Mouse (Mus musculus) olfactory bulb, adult 2 months (tissue): ENCODE data around the gene Glud1. TPM values are rescaled to one million over a fixed set of nuclear protein-coding genes. Genes with fewer than 3 reads are reported as not detected.

Source experiments
- H3K27ac ChIP-seq: fragments of 200-500 bp; 2 replicates; pipeline ENCODE4 v1.5.1; 2012; ENCODE audit warnings: low read depth, low read length; ENCODE audit not compliant: insufficient read depth
- H3K4me1 ChIP-seq: fragments of 200-500 bp; 2 replicates; pipeline ENCODE4 v1.6.1; 2012; ENCODE audit warnings: low read length; ENCODE audit not compliant: control insufficient read depth, insufficient read depth
- H3K4me3 ChIP-seq: fragments of 200-500 bp; 2 replicates; pipeline ENCODE4 v1.5.1; 2012; ENCODE audit warnings: mild to moderate bottlenecking, low read depth, low read length, moderate library complexity; ENCODE audit not compliant: insufficient read depth
- CTCF ChIP-seq: fragments of 200-500 bp; IDR thresholded peaks from 2 replicates; pipeline ENCODE4 v1.5.1; 2012; ENCODE audit warnings: low read depth, mild to moderate bottlenecking, low read length, moderate library complexity; ENCODE audit not compliant: insufficient read depth
- POLR2A ChIP-seq: fragments of 200-500 bp; IDR thresholded peaks from 2 replicates; pipeline ENCODE4 v1.6.1; 2012; ENCODE audit warnings: mild to moderate bottlenecking, low read depth, low read length, moderate library complexity; ENCODE audit not compliant: insufficient read depth
- WGBS: fragments of 180-500 bp; shearing (Covaris S2); methylation state at CpG from one replicate; pipeline ENCODE4 v1.1.7; 2018; 5-methylcytosine and 5-hydroxymethylcytosine counted together
- polyA plus RNA-seq: library from polyadenylated mRNA; stranded (reverse); fragments of >200 nt; gene quantifications from 2 replicates; pipeline ENCODE4 v1.2.4, GENCODE M21; 2012; ENCODE audit warnings: low replicate concordance; ENCODE audit not compliant: missing spikeins, insufficient read depth, insufficient read length

Glud1 gene
- polyA plus RNA-seq, 1 experiment: 89.8 TPM

DNA sequence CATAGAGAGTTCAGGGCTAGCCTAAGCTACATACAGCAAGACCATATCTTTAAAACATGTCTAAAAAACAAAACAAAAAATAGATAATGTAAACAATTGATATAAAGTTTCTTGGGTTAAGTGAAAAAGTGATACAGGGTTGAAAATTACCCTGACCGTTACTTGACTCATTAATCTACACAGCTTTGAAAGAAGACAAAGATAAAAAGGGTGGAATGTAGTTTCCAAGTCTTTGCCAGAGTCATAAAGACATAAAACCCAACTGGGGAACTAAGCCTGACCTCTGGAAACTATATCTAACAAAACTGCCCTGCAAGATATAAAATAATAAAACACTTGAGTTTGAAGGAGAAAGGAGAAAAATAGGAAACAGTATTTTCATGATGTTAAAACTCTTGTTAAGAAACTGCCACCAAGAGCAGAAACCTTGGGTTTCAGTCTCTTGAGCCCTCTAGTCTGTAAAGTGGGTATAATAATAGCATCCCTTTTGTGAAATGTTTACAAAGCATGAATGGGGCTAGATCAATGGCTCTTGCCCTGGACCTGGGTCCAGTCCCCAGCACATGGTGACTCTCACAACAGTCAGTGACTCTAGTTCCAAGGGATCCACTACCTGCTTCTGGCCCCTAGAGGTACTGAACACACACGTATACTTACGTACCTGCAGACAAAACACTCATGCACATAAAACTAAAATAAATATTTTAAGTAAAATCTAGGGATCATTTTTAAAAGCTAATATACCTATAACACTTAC is 21.1 kb upstream of the Glud1 start:
- Histone ChIP-seq H3K4me3 (no peak overlapping the region), H3K27ac (no peak overlapping the region), H3K4me1 (no peaks in the 10 kb centered on the region)
- TF ChIP-seq CTCF: no peak
- WGBS: 94% methylated on average over 3 of the region's 3 CpGs

DNA sequence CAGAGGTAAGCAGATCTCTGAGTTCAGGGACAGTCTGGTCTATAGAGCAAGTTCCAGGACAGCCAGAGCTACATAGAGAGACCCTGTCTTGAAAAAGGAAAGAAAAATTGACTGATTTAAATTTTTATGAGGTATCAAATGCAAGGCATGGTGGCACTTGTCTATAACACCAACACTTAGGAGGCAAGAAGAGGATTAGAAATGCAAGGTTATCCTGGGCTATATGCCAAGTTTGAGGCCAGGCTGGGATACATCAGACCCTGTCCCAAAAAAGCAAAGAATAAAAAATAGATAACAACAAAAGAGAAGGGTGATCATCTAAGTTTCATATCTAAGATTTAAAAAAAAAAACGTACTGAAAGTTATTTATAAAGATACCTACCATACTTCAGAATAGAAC is 20.3 kb upstream of the Glud1 start:
- no peak for TF ChIP-seq CTCF
- no peak for TF ChIP-seq POLR2A
- 79% methylated on average over 1 of the region's 1 CpGs for WGBS
- H3K4me3 ChIP-seq: no peak overlapping the region
- no peaks in the 10 kb centered on the region for H3K4me1 ChIP-seq
- no peak overlapping the region for H3K27ac ChIP-seq

DNA sequence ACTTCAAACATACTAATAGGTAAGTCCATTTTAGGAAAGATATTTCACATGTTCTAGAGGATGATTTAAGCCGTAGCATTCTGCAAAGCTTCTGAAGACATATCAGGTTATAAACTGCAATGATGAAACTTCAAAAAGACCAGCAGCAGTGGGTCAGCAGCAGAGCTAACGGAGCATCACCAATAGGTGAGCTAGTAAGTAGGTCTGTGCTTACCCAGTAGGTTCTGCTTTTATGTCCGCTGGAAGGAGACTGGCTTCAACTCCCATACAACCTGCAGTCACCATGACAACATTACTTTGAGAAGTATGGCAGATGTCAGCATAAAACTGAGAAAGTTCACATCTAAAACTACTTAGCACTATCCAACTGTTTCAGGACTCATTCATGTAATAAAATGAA is 16.9 kb upstream of the Glud1 start:
- WGBS: 98% methylated on average over 3 of the region's 3 CpGs
- Histone ChIP-seq H3K4me3 (no peak overlapping the region), H3K4me1 (peaks cover 3% of the 10 kb centered on the region), H3K27ac (no peak overlapping the region)
- TF ChIP-seq CTCF: no peak

DNA sequence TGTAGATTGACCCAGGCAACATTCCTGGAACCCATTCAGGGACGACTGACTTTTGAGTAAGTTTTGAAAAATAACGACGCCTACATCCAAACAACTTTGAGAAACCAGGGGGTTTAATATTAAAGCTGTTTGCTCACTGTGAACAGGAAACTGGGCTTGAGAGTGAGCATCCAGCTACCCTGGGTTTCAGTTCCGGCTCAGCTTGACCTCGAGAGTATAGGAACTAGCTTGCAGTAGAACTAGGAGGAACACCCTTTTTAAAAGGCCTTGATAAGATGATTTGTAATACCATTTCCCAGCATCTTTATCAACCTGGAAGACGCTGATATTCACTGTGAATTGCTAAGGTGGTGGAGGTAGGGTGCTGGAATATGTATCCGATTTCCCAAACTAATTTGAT is 14.2 kb upstream of the Glud1 start:
- 92% methylated on average over 7 of the region's 7 CpGs for WGBS
- H3K27ac ChIP-seq: no peak overlapping the region
- TF ChIP-seq POLR2A: no peak
- no peak for TF ChIP-seq CTCF

DNA sequence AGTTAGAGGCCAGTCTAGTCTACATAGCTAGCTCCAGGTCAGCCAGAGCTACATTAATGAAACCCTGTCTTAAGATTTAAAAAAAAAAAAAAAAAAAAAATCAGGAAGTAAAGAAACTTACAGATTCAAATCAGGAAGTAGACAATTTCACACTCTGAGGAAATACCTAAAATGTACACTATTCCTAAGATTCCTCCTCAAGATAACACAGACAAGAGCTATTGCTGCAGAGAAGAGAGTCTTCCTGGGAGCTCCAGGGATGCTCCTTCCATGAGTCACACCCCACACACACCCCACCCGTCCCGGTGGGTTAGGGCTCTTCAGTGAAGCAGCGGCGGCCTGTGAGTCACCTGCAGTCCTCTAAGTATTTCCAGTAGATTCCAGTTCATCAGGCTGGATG is 13.5 kb upstream of the Glud1 start:
- Histone ChIP-seq H3K27ac (no peak overlapping the region), H3K4me1 (peaks cover 3% of the 10 kb centered on the region), H3K4me3 (no peak overlapping the region)
- TF ChIP-seq CTCF (no peak), POLR2A (no peak)
- 39% methylated on average over 4 of the region's 4 CpGs for WGBS

More for the DNA sequence above, 14.2 kb upstream of the Glud1 start:
- Histone ChIP-seq H3K4me1 (peaks cover 3% of the 10 kb centered on the region), H3K4me3 (no peak overlapping the region)

DNA sequence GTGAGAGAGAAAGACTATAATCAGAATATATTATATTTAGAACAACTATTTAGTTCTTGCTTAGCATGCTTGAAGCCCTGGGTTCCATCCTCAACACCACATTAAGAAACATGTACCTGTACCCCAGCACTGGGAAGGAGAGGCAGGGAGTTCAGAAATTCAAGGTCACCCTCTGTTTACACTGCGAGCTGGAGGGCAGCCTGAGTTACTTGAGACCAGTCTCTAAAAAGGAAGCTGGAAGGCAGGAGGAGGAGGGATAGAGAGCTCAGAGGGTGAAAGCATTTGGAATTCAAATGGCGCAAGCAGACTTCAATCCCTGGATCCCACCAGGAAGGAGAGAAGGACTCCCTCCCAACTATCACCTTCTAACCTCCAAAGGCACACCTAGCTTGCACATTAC is 12.9 kb upstream of the Glud1 start:
- Histone ChIP-seq H3K4me1 (peaks cover 3% of the 10 kb centered on the region), H3K27ac (no peak overlapping the region), H3K4me3 (no peak overlapping the region)
- TF ChIP-seq CTCF (no peak), POLR2A (no peak)
- 81% methylated on average over 2 of the region's 2 CpGs for WGBS

DNA sequence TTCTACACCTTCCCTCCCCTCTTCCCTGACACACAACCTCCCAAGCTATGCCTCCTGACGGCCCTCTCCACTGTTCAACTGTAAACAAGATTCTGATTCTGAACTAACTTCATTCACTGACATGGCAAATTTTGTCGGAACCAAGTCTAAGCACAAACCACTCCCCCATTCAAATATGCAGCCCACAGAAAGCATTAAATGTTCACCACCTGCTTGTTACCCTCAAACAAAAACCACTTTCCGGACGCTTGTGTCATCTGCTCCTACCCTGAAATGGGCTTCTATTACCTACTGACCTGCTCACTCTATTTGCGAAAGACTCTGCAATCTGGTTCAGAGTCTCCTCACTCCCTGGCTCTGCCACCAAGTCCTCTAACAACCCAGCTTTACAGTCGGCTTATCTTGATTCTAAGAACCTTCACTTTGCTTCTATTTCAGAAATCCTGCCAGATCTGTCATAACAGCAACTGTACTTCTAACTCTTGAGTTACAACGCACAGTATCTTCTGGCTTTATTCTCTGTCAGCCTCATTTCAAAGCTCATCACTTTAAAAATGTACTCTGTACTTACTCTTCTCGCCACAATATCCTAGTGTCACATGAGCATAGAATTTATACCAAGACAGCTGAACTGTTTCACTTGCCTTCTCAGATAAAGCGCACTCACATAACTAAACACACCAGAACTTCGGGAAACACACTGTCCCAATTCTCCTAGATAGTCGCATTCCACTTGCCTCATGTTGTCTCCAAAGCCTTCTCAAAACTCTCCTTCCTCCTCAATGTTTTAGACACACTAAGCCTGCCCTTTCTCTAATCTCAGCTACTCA is 11.4 kb upstream of the Glud1 start:
- Histone ChIP-seq H3K27ac (no peak overlapping the region), H3K4me3 (no peak overlapping the region), H3K4me1 (peaks cover 3% of the 10 kb centered on the region)
- 76% methylated on average over 11 of the region's 11 CpGs for WGBS
- TF ChIP-seq CTCF (no peak), POLR2A (no peak)

DNA sequence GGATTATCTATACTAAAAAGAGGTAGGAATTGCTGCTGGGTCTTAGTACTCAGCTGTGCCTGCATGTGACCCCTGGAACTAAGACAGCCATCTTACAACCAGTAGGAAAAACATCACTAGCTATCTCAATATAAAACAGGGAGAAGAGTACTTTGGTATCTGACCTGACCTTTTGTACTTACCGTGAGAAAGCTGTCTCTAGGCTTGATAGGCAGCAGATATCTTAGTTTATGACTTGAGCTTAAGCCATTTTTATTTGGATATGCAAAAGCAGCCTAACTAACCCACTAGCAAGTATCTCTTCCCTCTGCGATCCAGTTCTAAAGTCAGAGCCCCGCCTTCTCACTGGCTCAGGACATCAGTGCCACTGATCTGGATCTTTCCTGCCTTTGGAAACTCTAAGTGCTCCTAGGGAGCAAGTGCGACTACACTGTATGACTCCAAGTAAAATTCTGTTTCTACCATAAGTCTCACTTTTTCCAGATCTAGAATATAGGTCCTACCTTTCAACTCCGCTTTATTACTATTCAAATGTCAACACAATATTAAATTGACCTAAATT is 7.8 kb upstream of the Glud1 start:
- 90% methylated on average over 5 of the region's 5 CpGs for WGBS
- TF ChIP-seq CTCF (no peak), POLR2A (no peak)
- no peak overlapping the region for H3K27ac ChIP-seq
- H3K4me3 ChIP-seq: no peak overlapping the region
- peaks cover under 1% of the 10 kb centered on the region for H3K4me1 ChIP-seq

DNA sequence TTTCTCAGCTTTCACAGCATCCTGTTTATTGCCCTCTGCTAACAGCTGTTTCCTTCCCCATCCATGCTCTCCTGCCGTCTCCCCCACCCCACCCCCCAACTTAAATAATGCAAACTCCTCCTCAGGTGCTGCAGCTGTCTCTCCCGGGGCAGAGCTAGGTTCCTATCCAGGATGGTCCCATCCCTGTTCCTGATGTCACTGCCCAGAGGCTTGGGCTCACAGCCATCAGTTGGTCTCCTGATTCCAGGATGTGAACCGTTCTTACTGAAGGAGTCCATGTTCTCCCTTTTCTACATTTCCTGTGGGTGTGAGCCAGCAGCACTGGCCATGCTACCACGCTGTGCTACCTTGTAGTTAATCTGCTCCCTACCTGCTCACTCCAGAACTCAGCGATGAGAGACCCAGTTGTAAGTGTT is 7.3 kb upstream of the Glud1 start:
- Histone ChIP-seq H3K4me3 (no peak overlapping the region), H3K4me1 (no peaks in the 10 kb centered on the region), H3K27ac (no peak overlapping the region)
- TF ChIP-seq CTCF (no peak), POLR2A (no peak)
- 56% methylated on average over 5 of the region's 5 CpGs for WGBS
